Mouse (Mus musculus) layer of hippocampus, postnatal 14 days (tissue): ENCODE results near the gene Gm9913. TPM values are rescaled to one million over a fixed set of nuclear protein-coding genes. Genes with fewer than 3 reads are reported as not detected.
A peak's percentile ranks its signal among the peaks of the same experiment; 100 is the strongest.

Source experiments
- DNase-seq, 2 experiments: peaks; one replicate each; pipeline ENCODE4 v3.0.0; 2021 to 2022; ENCODE audit warnings: low spot score in 2 of 2, mixed read lengths in 1 of 2
- total RNA-seq, 2 experiments: library from RNA; stranded (reverse); gene quantifications; 2 replicates each; pipeline ENCODE4 v1.2.3; 2021

Gene Gm9913
- total RNA-seq, 2 experiments from 2014 or later, result 0.43 to 0.48 TPM

DNA sequence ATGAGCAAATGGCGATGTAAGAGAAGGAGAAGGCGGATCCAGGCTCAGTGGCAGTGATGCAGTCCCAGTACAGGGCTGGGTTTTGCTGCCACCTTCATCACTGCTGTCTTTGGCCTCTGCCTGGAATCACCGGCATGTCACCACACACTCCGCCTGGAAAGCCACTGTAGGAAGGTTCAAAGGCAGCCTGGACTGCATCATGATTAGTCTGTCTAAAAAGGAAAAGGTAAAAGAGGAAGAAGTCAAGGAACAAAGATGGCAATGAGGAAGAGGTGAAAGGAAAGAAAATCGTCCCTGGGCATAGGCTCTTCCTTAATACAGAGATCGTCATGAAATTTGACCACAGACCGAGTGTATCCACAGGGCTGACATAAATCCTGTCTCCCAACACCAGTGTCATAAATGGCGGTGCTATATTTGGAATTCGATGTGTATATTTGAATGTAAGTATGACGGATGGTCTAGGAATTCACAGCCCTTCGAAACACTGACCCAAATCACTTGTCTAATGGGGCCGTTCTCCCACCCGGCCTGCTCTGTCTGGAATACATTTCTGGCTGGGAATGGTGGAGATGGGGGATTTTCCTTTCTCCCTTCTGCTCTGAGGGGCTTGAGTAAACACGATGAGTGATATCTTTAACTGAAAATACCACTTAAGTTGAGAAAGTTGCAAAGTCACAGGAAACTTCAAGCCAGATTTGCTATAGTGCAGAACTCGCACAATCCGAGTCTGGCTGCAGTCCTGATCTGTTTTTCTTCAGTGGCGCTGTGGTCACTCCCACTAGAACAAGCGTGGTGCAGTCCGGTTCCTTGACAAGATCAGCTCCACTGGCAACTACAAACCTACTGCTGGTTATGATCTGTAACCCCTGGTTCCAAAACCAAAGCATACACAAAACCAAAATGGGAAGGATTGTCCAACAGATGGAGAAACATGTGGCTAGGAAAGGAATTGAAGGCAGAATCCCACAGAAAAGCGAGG is 9.8 kb upstream of the Gm9913 start:
- DNase-seq, result no peak

DNA sequence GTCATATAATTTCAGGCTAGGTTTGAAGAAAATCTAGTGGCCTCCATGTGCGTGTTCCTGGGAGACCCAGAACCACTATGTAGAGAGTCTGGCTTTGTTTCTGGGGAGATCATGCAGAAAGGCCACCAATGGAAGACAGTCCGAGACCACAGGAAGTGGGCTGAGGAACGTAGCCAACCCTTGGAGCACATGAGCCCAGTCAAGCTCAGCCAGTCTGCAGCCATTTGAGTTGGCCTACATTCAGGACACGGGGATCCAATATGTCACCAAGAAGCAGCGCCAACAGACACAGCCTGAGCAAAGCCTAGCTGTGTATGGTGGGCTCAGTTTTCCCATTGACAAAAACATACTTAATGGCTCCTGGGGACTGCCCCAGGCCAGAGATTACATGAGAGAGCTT is 8.2 kb upstream of the Gm9913 start:
- peak; percentile 41 to 71 for DNase-seq

DNA sequence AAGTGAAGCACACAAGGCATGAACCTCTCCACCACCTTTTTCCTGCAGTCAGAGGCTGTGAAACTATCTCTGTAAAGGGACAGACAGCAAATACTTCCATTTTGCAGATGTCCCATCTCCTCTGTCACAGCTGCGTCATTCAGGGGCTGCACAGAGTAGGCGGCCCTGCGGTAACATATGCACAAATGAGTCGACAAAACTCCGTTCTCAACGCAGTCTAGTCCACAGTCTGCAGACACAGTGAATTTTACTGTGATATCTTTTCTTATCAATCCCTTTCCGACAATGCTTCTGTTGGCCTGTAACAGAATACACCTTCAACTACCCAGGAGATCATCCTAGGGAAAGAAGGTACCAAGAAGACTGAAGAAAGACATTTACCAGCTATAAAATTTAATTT is 6.7 kb upstream of the Gm9913 start:
- no peak for DNase-seq

DNA sequence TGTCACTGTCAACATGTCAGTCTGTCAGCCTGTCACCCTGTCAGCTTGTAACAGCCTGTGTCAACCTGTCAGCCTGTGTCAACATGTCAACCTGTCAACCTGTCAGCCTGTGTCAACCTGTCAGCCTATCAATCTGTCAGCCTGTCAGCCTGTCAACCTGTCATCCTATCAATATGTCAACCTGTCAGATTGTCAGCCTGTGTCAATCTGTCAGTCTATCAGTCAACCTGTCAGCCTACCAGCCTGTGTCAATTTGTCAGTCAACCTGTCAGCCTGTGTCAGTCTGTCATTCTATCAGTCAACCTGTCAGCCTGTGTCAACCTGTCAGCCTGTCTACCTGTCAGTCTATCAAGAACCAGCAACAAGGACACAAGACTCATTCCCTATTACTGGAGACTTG is 3.4 kb upstream of the Gm9913 start:
- no peak for DNase-seq

DNA sequence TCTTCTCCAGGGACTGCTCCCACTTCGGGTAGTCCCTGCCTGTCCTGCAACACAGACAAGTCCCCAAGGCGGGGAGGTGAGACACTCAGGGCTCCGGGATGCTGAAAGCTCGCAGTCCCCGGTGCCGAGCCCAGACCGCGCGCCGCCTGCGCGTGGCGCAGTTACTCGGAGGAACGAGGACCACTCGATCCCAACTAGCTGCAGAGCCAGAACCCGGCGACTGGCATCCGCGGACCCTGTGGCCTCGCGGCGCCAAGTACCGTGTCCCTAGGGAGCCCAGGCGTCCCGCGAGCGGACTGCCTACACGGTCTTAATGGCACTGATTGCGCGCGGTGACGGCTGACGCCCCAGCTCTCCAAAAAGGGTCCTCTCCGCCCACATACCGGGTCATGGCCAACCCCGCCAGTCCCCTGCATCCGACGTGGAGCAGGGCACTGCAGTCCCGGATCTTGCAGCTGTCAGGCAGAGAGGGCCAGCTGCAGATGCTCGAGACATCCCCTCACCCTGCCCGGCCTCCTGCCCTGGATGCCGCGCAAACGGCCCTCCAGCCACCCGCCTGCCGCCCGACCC is 942 bp downstream of the Gm9913 start:
- DNase-seq, result peak; percentile 56 to 65

DNA sequence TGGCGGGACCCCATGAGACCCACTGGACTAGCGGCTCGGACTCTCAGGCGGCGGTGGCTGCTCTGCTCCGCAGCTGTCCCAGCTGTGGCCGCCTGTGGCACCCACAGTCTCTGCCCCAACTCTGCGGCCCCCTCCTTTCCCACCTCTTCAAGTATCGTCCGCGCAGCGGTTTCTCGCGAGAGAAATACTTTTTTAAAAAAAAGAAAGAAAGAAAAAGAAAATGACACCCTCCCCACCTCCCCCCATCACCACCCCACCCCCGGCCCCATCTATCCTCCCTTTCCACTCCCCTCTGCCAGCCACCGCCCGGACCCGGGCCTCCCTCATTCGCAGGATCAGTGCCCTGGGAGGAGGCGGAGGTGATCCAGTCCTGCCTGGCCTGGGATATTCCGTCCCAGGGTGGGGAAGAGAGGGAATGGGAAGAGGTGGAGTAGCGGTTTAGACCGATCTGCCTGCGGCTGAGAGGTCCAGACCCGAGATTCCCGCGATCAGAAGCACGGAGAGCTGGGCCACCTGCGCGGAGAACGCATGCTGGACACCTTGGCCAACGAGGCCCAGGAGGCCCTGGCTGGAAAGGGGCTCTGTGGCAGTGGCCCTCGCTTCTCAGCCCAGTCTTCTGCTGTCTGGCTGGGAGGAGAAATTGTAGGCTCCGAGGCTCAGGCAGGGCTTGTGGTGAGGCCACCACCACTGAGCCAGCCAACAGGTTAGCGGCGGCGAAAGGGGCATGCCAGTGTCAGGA is 1.6 kb downstream of the Gm9913 start:
- peak; percentile 29 to 49 for DNase-seq

DNA sequence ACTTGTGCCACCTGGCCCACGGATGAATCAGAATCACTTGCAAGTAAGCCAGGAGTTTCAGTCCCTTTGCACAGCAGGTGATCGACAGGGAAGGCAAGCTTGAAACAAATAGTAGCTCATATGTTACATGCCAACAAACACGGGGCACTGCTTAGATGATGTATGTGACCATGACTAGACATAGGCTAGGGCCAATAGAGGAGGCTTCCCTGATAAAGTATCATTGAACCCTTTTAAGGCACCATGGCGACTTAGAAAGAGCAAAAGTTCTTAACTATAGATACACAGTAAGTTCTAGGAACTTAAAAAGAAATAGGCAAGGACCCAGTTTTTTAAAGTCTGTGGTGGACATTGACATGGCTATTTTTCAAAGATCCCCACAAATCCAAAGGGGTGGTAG is 3.0 kb downstream of the Gm9913 start, which contains the start of gene Fbn1:
Fbn1 (minus strand) TSS at position 101 of the 400 bp plus-strand sequence.
- DNase-seq, result no peak

DNA sequence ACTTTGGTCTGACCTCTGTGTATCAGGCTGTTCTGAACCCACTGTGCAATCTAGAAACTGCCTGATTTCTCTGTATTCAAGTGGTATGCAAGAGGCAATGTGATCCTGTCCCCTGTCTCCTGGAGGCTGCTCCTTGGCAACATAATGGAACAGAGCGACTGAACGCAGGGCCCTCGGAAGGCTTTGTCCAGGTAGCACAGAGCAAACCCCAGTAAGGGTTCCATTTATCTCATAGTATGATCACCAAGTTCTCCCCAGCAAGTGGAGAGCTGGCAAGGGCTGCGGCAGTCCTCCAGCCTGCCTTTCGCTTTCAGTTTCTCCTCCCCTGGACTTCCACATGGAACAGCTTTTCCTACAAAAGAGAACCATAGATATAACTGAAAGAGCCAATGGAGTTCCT is 3.5 kb downstream of the Gm9913 start:
- DNase-seq, result no peak

DNA sequence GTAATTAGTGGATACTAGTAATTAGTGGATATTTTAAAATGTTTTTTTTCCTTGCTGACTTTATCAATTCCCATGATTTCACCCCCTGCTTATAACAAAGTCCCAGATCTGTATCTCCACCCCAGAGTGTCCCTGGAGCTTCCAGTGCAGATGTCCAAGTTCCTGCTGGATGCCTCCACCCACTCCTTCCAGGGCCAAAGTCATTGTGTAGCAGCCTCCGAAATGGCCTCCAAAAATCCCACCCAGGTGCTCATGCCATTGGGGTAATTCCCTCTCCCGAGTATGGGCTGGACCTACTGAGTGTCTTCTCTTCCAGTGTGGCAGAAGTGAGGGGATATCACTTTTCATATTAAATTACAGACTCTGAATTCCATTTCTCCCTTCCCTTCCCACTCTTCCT is 5.9 kb downstream of the Gm9913 start:
- no peak for DNase-seq

DNA sequence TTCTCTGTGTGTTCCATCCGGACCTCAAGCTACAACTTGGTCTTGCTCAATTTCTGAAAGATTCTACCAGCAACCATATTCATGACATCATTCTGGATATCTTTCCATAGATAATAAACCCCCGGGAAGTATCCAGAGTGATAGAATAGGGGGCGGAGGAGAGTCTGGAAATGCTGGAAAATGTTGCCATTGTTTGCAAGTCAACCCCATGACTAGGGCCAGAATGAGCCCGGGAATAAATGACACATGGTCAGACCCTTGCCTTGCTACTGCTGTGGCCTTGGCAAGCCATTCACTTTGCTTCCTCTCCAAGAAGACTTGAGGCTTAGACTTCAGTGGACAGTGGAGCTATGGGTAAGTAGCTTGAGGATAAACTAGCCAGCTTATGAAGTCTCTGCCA is 7.0 kb downstream of the Gm9913 start:
- DNase-seq, result no peak

DNA sequence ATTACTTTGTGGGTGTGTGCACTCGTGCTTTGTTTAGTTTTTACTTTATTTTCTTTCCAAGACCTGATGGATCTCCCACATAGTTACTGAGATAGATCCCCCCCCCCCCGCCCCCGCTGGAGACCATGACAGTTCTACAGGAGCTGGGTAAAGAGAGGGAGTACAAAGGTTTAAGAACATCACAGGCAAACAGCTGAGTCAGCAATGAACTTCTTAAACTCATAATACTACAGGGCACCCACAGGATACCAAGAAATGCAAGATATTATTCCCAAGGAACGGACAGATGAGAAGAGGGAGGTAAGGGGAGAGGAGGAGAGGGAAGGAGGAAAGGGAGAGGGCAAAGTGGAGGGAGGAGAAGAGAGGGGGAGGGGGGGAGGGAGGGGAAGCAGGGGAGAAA is 7.7 kb downstream of the Gm9913 start:
- no peak for DNase-seq

DNA sequence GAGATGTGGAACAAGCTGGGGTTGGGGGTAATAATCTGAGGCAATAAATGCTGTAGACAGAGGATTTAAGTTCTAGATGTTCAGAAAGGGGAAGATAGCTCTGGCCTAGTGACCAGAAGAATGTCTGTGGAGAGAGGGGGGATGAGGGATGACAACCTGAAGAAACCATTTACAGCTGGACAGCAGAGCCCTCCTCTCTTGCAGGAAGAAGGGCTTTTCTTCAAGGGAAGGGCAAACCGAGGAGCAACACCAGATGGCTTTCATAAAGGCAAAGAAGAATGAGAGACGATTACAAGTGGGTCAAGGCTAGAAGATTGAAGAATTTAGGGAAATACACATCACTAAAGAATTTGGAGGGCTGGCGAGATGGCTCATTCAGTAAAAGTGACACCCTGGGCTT is 9.5 kb downstream of the Gm9913 start:
- DNase-seq, result no peak

DNA sequence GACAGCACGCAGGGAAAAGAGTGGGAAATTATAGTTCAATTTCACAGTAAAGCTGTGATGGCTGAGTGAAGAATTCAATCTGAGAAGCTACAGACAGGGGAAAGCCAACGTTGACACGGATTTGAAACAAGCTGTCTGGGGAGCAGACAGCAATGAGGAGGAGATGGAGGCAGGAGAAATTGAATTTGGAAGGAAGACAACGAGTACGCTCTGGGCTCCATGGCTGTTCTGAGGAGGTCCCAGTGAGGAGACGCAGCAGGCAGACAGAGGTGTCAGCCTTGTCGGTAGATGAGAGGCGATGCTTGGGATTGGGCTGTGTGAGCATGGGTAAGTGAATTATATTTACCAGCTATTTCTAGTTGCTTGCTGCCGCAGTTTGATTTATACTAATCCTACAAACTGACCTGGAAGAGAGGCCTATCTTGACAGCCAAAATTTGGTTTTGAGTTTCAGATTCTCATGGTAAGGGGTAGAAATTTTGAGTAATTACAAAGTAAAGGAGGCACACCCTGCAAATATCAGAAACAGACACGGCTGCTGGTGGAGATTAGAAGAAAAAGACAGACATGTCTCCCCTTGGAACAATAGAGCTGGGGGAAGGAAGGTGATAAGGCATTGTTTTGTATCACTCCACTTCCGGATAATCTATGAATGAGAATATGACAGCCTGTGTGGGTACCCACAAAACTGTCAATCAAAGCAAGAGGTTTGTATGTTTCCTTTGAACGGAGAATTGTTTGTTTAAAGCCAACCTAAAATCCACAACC is 10.6 kb downstream of the Gm9913 start:
- no peak for DNase-seq

DNA sequence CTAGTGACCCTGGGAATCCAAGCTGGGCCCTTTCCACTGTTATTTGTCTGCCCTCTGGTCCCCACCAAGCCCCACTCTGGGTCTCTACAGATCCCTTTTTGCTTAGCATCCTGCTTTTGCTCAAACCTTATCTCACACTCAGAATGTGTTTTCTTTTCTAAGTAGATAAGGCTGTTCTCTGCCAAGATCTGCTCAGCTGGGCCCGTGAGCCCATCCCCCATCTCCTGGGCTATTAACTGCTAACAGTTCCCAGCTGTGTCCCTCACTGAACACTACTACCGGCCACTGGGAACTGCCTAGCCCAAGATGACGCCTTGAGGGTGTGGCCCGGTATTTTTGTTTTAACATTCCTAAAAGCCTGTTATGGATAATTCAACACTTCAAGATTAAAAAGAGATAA is 11.7 kb downstream of the Gm9913 start:
- no peak for DNase-seq

DNA sequence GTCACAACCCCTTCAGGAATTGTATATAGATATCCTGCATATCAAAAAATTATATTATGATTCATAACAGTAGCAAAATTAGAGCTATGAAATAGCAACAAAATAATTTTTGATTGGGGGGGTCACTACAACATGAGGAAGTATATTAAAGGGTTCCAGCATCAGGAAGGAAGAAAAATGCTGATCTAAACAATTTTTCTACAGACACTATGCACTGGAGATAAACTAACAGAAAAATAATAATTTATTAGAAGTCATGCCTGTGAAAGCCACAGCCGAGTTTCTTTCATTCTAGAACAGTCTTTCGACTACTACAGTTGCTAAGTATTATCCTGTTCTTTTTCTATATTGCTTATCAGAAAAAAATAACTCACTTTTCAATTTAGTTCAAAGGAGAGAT is 20.6 kb downstream of the Gm9913 start:
- no peak for DNase-seq

DNA sequence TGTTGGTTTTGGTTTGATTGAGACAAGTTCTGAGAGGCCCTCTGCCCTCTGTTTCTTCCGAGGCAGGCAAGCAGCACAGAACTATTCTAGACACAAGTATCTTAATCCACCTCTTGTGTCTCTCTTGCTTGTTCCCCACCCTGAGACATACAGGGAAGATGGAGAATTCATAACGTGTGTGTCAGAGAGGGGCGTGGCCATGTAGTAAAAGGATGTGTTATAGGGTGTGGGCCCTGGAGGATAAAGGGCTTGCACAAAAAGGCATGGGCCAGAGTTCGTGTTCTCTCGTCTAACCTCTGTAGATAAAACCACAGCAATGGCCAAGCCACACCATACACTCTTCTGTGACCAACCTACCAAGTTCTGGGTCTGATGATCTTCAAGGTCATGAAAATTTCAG is 21.7 kb downstream of the Gm9913 start:
- DNase-seq, result no peak

DNA sequence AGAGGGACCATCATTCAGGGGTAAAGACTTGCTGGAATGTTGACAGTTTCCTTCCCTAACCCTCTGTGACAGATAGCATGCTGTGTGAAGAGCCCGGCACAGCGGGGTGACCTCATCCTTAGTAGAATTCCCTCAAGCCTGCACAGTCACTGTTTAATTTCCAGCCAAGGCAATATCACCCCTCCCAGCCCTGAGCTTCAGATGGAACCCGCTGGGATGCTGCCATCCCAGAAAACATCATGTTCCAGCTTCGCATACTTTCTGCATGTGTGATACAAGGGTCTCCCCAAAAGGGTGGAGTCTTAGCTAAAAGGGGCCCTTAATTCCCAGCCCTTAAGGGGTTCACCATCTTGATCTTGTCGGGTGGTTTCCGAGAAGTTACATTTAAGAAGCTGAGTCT is 25.8 kb downstream of the Gm9913 start:
- DNase-seq, result no peak

DNA sequence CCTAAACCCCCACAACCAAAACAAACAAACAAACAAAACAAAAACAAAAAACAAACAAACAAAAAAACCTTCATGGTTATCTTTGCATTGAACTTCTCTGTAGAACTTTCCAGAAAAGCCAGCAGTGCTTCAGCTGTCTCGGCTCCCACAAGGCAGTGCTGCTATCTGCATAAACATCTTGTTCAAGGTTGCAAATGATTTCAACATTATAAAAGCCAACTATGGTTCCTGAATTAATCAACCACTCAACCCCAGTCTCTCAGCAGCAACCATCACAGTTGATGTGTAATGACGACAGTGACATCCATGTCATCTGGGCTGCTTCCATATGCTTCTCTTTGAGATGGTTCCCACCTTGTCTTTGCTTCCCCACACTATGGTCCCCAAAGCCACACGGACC is 34.8 kb downstream of the Gm9913 start:
- DNase-seq, result no peak

DNA sequence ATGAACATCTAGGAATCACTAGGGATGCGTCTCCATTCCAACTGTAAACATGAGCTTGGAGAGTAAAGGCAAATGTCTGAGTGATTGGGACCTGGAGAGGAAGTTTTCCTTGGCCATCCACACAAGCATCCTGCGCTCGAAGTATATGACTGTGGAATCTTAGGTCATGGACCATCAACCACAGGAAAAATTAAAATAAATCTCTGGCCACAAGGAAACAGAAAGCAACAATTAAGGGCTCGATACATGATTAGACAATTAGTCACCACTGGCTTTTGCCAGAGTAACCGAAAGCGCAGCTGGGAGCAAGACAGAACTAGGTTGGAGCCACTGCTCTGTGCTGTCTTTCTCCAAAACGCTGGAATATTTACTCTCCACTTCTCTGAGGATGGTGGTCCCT is 35.7 kb downstream of the Gm9913 start:
- DNase-seq, result no peak

DNA sequence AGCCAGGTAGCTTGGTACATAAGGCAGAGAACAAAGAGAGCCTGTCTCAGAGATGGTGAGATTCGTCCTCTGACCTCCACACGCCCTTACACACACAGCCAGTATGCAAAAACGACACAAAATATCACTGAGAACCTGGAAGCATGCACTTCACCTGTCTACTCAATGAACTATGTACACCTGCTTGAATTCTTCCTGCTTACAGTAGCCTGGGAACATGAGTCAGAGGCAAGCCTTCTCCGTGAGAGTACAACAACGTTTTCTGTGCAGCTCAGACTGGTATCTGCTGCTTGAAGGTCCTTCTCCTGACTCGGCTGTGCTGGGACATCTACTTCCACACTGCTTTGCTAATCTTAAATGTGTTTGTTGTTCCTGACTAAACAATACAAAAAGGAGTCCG is 36.6 kb downstream of the Gm9913 start:
- DNase-seq, result no peak

DNA sequence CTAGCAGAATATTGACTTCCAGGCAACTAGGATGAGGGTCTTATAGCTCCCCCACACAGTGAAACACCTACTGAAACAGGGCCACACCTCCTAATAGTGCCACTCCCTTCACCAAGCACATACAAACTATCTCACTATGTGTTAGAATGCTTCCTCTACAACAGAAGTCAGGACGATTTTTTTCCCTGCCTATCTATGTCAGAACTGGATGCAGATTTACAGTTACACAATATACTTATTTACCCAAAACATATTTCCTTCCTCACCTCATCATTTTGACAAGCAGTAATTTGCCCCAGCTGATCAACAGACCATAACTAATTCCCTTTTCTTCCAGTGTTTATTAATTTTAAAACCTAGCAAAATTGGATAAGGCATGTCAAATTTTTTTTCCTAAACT is 38.8 kb downstream of the Gm9913 start:
- no peak for DNase-seq
